Mouse (Mus musculus) midbrain, embryonic 15.5 days (tissue): ENCODE measurements around the gene Pax9. TPM values are rescaled to one million over a fixed set of nuclear protein-coding genes. Genes with fewer than 3 reads are reported as not detected.

Experiments used
- ATAC-seq: fragments of 200-750 bp; cut with Nextera tagmentation; replicated peaks from 2 replicates; pipeline ENCODE4 v1.8.0; 2017; ENCODE audit warnings: moderate TSS enrichment
- H3K27ac ChIP-seq: fragments of 300-500 bp; sonication (generic); 2 replicates; pipeline ENCODE4 v1.5.1; 2015; ENCODE audit warnings: mild to moderate bottlenecking, inconsistent platforms
- H3K27me3 ChIP-seq: fragments of 300-500 bp; sonication (generic); replicated peaks from 2 replicates; pipeline ENCODE4 v1.6.1; 2015; ENCODE audit warnings: inconsistent platforms
- H3K36me3 ChIP-seq: fragments of 300-500 bp; sonication (generic); replicated peaks from 2 replicates; pipeline ENCODE4 v1.6.1; 2015; ENCODE audit warnings: inconsistent platforms
- H3K4me1 ChIP-seq: fragments of 300-500 bp; sonication (generic); 2 replicates; pipeline ENCODE4 v1.6.1; 2015; ENCODE audit warnings: inconsistent platforms
- H3K4me2 ChIP-seq: fragments of 300-500 bp; sonication (generic); 2 replicates; pipeline ENCODE4 v1.6.1; 2015; ENCODE audit warnings: inconsistent platforms, mild to moderate bottlenecking, moderate library complexity
- H3K4me3 ChIP-seq: fragments of 300-500 bp; sonication (generic); 2 replicates; pipeline ENCODE4 v1.5.1; 2015; ENCODE audit warnings: mild to moderate bottlenecking, inconsistent platforms
- H3K9ac ChIP-seq: fragments of 300-500 bp; sonication (generic); 2 replicates; pipeline ENCODE4 v1.6.1; 2015; ENCODE audit warnings: mild to moderate bottlenecking, inconsistent platforms
- H3K9me3 ChIP-seq: fragments of 300-500 bp; sonication (generic); 2 replicates; pipeline ENCODE4 v1.6.1; 2016; ENCODE audit warnings: inconsistent platforms
- WGBS: fragments of 180-500 bp; shearing (Covaris S2); methylation state at CpG from one replicate; pipeline ENCODE4 v1.1.7; 2015; ENCODE audit warnings: mixed read lengths; 5-methylcytosine and 5-hydroxymethylcytosine counted together
- polyA plus RNA-seq: library from polyadenylated mRNA; unstranded; fragments of >200 nt; fragmentation: Nextera tagmentation; extraction: Ambion mirVana; gene quantifications from 2 replicates; pipeline ENCODE4 v1.2.1, GENCODE M21; 2015

Pax9 gene
- polyA plus RNA-seq, 1 experiment from 2014 or later = not detected

GRCm38 (mm10) chr12:56699915-56700900, 8.6 kb downstream of the Pax9 start:
- no peak overlapping the region for H3K4me2 ChIP-seq
- H3K9ac ChIP-seq = no peak overlapping the region
- H3K4me1 ChIP-seq = peaks cover 19% of the 10 kb centered on the region
- no peaks in the 10 kb centered on the region for H3K36me3 ChIP-seq
- no peak for ATAC-seq
- H3K27me3 ChIP-seq = peaks cover 81% of the 10 kb centered on the region
- H3K4me3 ChIP-seq = no peak overlapping the region
- 3% methylated on average over 44 of the region's 44 CpGs for WGBS
- no peak overlapping the region for H3K27ac ChIP-seq
- H3K9me3 ChIP-seq = no peaks in the 10 kb centered on the region

- H3K9me3 ChIP-seq = no peaks in the 10 kb centered on the region
- no peak overlapping the region for H3K27ac ChIP-seq
- peaks cover 11% of the 10 kb centered on the region for H3K4me1 ChIP-seq
- H3K4me2 ChIP-seq = no peak overlapping the region
- ATAC-seq = no peak
- H3K9ac ChIP-seq = no peak overlapping the region
- peaks cover 76% of the 10 kb centered on the region for H3K27me3 ChIP-seq
- no peaks in the 10 kb centered on the region for H3K36me3 ChIP-seq
- H3K4me3 ChIP-seq = no peak overlapping the region
- WGBS = 2% methylated on average over 6 of the region's 6 CpGs
These were observed 9.4 kb downstream of the Pax9 start for GRCm38 (mm10) chr12:56701004-56701403.

- no peaks in the 10 kb centered on the region for H3K36me3 ChIP-seq
- 11% methylated on average over 14 of the region's 14 CpGs for WGBS
- H3K4me3 ChIP-seq = no peak overlapping the region
- no peak overlapping the region for H3K9ac ChIP-seq
- ATAC-seq = no peak
- H3K4me2 ChIP-seq = no peak overlapping the region
- no peak overlapping the region for H3K27ac ChIP-seq
- no peaks in the 10 kb centered on the region for H3K4me1 ChIP-seq
- H3K9me3 ChIP-seq = no peaks in the 10 kb centered on the region
- peaks cover 17% of the 10 kb centered on the region; the same call in 1 of the 2 replicates for H3K27me3 ChIP-seq
These were observed 26.6 kb downstream of the Pax9 start for GRCm38 (mm10) chr12:56717971-56718706.

GRCm38 (mm10) chr12:56718707-56719051, 27.1 kb downstream of the Pax9 start:
- no peaks in the 10 kb centered on the region for H3K9me3 ChIP-seq
- no peak overlapping the region for H3K4me3 ChIP-seq

GRCm38 (mm10) chr12:56727631-56728030, 36.1 kb downstream of the Pax9 start:
- Histone ChIP-seq H3K9ac (no peak overlapping the region), H3K4me1 (no peaks in the 10 kb centered on the region), H3K9me3 (no peaks in the 10 kb centered on the region), H3K27ac (no peak overlapping the region), H3K4me2 (no peak overlapping the region), H3K27me3 (no peaks in the 10 kb centered on the region), H3K36me3 (no peaks in the 10 kb centered on the region), H3K4me3 (no peak overlapping the region)
- 45% methylated on average over 4 of the region's 4 CpGs for WGBS
- no peak for ATAC-seq

More at GRCm38 (mm10) chr12:56718707-56719051, 27.1 kb downstream of the Pax9 start:
- Histone ChIP-seq H3K4me1 (no peaks in the 10 kb centered on the region), H3K9ac (no peak overlapping the region), H3K36me3 (no peaks in the 10 kb centered on the region), H3K27me3 (peaks cover 17% of the 10 kb centered on the region; the same call in 1 of the 2 replicates), H3K4me2 (no peak overlapping the region), H3K27ac (no peak overlapping the region)
- WGBS = 32% methylated on average over 6 of the region's 6 CpGs
- ATAC-seq = no peak

- no peak overlapping the region for H3K4me2 ChIP-seq
- no peak overlapping the region for H3K4me3 ChIP-seq
- ATAC-seq = no peak
- H3K27me3 ChIP-seq = no peaks in the 10 kb centered on the region
- no peak overlapping the region for H3K9ac ChIP-seq
- H3K4me1 ChIP-seq = no peaks in the 10 kb centered on the region
- H3K27ac ChIP-seq = no peak overlapping the region
- no peaks in the 10 kb centered on the region for H3K36me3 ChIP-seq
- 87% methylated on average over 4 of the region's 4 CpGs for WGBS
- H3K9me3 ChIP-seq = no peaks in the 10 kb centered on the region
These were observed 45.5 kb downstream of the Pax9 start for GRCm38 (mm10) chr12:56737104-56737503.

Other genes with a start within 250 kb of the Pax9 start
- 6.3 and 8.0 TPM in 2 replicates for gene Nkx2-1, start 154.9 kb upstream of the Pax9 start, polyA plus RNA-seq
- 0.23 TPM in 1 of 2 replicates, not detected in the other for gene Nkx2-9, start 78.5 kb upstream of the Pax9 start, polyA plus RNA-seq